Mouse (Mus musculus): ENCODE results near the gene Nell2.
A peak's percentile ranks its signal among the peaks of the same experiment; 100 is the strongest.
"Not testable (repeated sequence)": the region's sequence is repeated elsewhere in the genome, so short reads cannot be mapped to it uniquely, and the experiment has no call there.

Nell2 gene

GRCm38 (mm10) chr15:95527948-95528861, at the start of gene Nell2:
Gene Nell2, minus strand, starts transcription at chr15:95528559.
- no peak for DNase-seq (ENCODE audit: low spot score)

DNA sequence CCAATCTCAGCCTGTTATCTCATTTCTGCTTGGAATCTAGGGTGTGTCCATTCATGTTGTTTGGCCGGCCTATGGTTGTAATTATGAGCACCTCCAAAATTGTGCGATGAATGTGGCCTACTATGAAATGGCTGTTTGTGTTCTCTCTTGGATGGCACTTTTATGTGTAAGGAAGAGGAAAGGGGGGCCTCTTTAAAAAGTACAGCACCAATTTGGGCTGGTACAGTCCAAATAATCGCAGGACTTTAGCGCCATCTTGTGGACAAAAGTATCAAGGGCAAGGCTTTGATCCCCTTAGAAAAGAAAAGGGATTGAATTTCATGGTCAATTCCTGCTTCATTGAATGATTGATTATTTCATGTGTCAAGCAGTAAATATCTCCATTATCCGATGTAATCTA, 46.3 kb upstream of the Nell2 start:
- DNase-seq (ENCODE audit: low spot score) = peak; percentile 73

DNA sequence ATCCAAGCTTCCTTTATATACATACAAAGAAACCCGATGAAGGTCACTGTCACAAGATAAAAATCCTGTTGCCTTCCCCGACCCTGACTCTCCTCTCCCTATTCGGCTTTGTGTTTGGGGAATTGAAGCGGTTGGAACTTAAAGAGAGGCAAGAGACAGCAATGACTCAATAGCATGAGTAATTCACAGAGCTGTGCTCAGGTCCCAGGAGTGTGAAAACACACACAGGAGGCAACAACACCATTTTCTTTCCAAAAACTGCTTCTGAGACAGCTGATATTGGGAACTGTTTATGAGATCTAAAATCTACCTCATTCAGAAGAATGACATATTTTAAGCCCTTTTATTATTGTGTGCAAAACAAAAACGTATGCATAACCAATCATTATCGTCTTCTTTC, 41.2 kb upstream of the Nell2 start:
- no peak for DNase-seq (ENCODE audit: low spot score)

- DNase-seq (ENCODE audit: low spot score) = no peak
Observed at GRCm38 (mm10) chr15:95565160-95565559, 36.8 kb upstream of the Nell2 start.

GRCm38 (mm10) chr15:95561303-95561702, 32.9 kb upstream of the Nell2 start:
- no peak for DNase-seq (ENCODE audit: low spot score)

GRCm38 (mm10) chr15:95550011-95550410, 21.7 kb upstream of the Nell2 start:
- DNase-seq (ENCODE audit: low spot score) = no peak

GRCm38 (mm10) chr15:95542632-95543031, 14.3 kb upstream of the Nell2 start:
- no peak for DNase-seq (ENCODE audit: low spot score)

- no peak for DNase-seq (ENCODE audit: low spot score)
Observed at GRCm38 (mm10) chr15:95536724-95537123, 8.4 kb upstream of the Nell2 start.

DNA sequence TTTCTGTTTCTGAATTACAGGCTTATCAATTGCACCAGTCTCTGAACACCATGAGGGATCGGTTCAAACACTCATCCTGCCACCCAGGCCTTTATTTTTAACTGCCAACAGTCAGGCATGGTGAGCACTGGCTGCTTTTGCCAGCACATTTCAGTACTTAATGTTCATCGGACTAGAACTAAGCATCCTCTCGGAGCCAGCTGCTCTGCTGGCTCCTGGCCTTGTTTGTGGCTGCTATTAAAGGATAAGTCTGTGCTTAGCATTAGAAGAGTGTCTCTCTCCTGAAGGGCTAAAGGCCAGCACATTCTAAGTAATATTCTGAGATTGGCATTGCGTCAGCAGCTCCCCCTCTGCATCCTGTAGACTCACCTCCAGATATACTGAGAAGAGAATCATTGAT, 7.9 kb upstream of the Nell2 start:
- peak; percentile 66 for DNase-seq (ENCODE audit: low spot score)

- no peak for DNase-seq (ENCODE audit: low spot score)
Observed at GRCm38 (mm10) chr15:95534644-95535043, 6.3 kb upstream of the Nell2 start.

DNA sequence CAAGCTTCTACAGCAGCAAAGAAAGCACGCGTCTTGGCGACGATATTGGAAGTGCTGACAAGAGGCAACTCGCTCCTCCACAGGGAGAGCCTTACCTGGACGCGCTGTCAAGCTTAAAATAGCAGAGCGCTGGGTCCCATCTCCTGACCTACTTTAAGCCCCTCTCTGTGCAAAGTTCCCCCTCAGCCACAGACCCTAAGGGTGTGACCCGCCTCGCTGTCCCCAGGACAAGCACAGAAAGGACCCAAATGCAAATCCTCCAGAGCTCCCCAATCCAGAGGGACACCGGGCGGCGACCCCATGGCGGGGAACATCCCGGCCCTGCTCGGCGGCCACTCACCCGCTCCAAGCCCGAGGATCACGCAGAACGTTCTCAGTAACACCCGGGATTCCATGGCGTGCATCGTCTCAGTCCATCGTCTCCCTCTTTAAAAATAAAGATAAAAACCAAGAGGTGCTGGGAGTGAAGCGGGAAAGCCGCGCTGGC, 855 bp downstream of the Nell2 start:
- DNase-seq (ENCODE audit: low spot score) = no peak

DNA sequence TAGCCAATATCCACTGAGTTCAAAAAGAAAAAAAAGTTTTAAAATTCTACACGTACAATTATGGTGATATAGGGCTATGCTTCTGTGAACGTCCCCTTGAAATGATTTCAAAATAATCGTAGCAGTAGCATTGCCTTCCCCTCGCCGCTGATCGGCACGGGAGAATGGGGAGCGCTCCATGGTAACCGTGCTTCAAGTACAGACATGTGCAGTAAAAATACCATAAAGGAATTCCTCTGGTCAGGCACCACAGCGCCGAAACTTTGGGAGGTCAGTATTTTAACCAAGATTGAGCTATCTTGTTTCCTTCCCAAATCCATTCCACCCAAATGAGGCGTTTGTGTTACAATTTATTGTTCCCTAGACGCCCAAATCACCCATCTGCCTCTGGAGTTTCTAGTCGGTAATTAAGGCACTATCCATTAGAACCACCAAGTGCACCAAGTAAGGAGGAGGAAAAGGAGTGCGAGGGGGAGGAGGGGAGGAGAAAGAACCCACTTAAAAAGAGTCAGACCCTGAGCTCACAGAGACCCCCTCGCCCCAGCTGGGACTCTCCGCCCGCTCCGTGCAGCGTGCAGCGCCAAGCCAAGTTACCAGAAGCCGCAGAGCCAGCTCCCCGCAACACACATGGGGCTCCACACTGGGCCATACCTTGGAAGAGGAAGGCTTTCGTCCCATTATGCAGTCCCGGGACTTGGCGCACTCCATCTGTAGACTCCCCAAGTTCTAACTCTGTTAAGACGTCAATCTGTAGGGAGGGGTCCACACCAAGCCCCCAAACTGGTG, 1.5 kb downstream of the Nell2 start:
- no peak for DNase-seq (ENCODE audit: low spot score)

- DNase-seq (ENCODE audit: low spot score) = no peak
Observed at GRCm38 (mm10) chr15:95525997-95526396, 2.4 kb downstream of the Nell2 start.

- no peak for DNase-seq (ENCODE audit: low spot score)
Observed at GRCm38 (mm10) chr15:95518204-95518603, 10.2 kb downstream of the Nell2 start.

- DNase-seq (ENCODE audit: low spot score) = not testable (repeated sequence)
Observed at GRCm38 (mm10) chr15:95513306-95513705, 15.1 kb downstream of the Nell2 start.

DNA sequence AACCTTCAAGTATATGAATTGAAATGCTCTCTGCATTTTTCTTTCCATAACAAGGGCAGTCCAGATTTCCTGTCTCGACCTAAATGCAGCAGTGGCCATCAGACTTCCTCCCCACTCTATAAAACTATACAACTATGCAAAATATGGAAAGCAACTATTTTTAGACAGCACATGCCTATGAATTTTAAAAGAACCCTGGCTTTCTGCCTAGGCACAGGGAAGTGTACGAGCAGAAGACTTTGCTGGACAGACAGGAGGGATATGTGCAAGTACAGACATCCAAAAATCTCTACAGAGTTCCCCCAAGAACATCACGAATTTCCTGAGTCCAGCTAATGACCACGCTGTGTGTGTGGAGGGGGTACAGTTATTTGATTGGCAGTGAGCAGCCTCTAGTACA, 32.7 kb downstream of the Nell2 start:
- DNase-seq (ENCODE audit: low spot score) = no peak

- no peak for DNase-seq (ENCODE audit: low spot score)
Observed at GRCm38 (mm10) chr15:95495193-95495592, 33.2 kb downstream of the Nell2 start.

- peak; percentile 64 for DNase-seq (ENCODE audit: low spot score)
Observed at GRCm38 (mm10) chr15:95492201-95492600, 36.2 kb downstream of the Nell2 start.

DNA sequence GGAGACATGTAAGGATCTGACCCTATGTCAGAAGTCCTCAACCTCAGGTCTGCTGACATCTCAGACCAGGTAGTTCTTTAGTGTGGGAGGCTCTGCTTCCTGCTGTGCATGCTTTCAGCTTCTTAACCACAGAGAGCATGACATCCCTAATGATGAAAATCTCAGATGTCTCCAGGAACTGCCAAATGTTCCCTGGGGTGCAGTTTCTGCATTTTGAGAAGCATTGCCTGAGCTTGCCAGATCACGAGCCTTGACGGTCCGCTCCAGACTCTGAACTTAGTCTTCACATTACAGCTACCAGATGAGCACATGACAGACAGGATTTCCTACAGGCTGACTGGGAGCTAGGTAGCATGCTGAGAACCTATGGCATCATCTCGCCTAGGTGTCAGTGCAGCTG, 39.2 kb downstream of the Nell2 start:
- DNase-seq (ENCODE audit: low spot score) = no peak

- peak; percentile 38 for DNase-seq (ENCODE audit: low spot score)
Observed at GRCm38 (mm10) chr15:95487961-95488360, 40.4 kb downstream of the Nell2 start.

GRCm38 (mm10) chr15:95482002-95482401, 46.4 kb downstream of the Nell2 start:
- no peak for DNase-seq (ENCODE audit: low spot score)

DNA sequence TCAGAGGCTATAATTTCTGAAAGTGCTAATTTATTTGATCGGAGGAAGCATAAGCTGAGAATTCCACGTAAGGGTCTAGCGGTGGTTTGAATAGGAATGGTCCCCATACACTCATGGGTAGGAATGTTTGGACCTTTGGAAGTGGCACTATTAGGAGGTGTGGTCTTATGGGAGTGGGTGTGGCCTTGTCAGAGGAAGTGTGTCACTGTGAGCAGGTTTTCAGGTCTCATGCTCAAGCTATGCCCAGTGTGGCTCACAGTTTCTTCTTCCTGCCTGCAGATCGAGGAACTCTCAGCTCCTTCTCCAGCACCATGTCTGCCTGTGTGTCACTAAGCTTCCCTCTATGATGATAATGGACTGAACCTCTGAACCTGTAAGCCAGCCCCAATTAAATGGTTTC, 46.8 kb downstream of the Nell2 start:
- no peak for DNase-seq (ENCODE audit: low spot score)

DNA sequence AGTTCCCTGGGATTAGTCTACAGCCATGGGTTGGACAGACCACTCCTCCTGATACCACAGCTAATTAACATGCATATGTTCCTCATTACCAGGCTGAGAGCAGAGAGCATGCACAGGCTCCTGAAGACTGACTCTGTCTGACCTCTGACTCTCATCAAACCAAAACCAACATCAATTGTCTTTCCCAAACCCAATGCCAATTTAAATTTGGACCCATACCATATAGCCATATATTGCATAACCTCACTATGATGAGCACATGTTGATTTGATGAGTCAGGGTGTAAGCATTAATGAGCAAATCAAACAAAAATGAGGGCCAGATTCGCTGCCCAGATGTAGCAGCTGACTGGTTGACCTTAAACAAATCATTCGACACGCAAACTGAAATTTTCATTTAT, 51.9 kb downstream of the Nell2 start:
- DNase-seq (ENCODE audit: low spot score) = no peak
